Mouse (Mus musculus) liver, embryonic 13.5 days (tissue): ENCODE results near the gene Idh3g. TPM values are rescaled to one million over a fixed set of nuclear protein-coding genes. Genes with fewer than 3 reads are reported as not detected.
"Not testable (repeated sequence)": the region's sequence is repeated elsewhere in the genome, so short reads cannot be mapped to it uniquely, and the experiment has no call there.

ENCODE experiments used
- ATAC-seq: fragments of 200-750 bp; cut with Nextera tagmentation; 2 replicates; pipeline ENCODE4 v1.8.0; 2017; ENCODE audit warnings: low read depth, mild to moderate bottlenecking, moderate number of reproducible peaks, moderate library complexity
- DNase-seq: peaks from one replicate; pipeline ENCODE4 v3.0.0; 2022
- H3K27ac ChIP-seq: fragments of 300-500 bp; sonication (generic); 2 replicates; pipeline ENCODE4 v1.5.1; 2015; ENCODE audit warnings: moderate library complexity, mild to moderate bottlenecking, inconsistent platforms
- H3K27me3 ChIP-seq: fragments of 300-500 bp; sonication (generic); 2 replicates; pipeline ENCODE4 v1.6.1; 2015; ENCODE audit warnings: mild to moderate bottlenecking, inconsistent platforms
- H3K36me3 ChIP-seq: fragments of 300-500 bp; sonication (generic); 2 replicates; pipeline ENCODE4 v1.6.1; 2015; ENCODE audit warnings: mild to moderate bottlenecking, inconsistent platforms
- H3K4me1 ChIP-seq: fragments of 300-500 bp; sonication (generic); replicated peaks from 2 replicates; pipeline ENCODE4 v1.6.1; 2015; ENCODE audit warnings: inconsistent platforms
- H3K4me2 ChIP-seq: fragments of 300-500 bp; sonication (generic); 2 replicates; pipeline ENCODE4 v1.6.1; 2015; ENCODE audit warnings: inconsistent platforms, mild to moderate bottlenecking, moderate library complexity
- H3K4me3 ChIP-seq: fragments of 300-500 bp; sonication (generic); replicated peaks from 2 replicates; pipeline ENCODE4 v1.5.1; 2015; ENCODE audit warnings: mild to moderate bottlenecking, inconsistent platforms
- H3K9ac ChIP-seq: fragments of 300-500 bp; sonication (generic); 2 replicates; pipeline ENCODE4 v1.6.1; 2015; ENCODE audit warnings: mild to moderate bottlenecking, inconsistent platforms
- H3K9me3 ChIP-seq: fragments of 300-500 bp; sonication (generic); replicated peaks from 2 replicates; pipeline ENCODE4 v1.6.1; 2016; ENCODE audit warnings: inconsistent platforms
- WGBS: fragments of 180-500 bp; shearing (Covaris S2); methylation state at CpG from one replicate; pipeline ENCODE4 v1.1.7; 2015; ENCODE audit not compliant: insufficient replicate concordance; 5-methylcytosine and 5-hydroxymethylcytosine counted together
- polyA plus RNA-seq: library from polyadenylated mRNA; unstranded; fragments of >200 nt; fragmentation: Nextera tagmentation; extraction: Ambion mirVana; gene quantifications from 2 replicates; pipeline ENCODE4 v1.2.1, GENCODE M21; 2015

The Idh3g gene
- polyA plus RNA-seq, 1 experiment from 2014 or later: 131 TPM

DNA sequence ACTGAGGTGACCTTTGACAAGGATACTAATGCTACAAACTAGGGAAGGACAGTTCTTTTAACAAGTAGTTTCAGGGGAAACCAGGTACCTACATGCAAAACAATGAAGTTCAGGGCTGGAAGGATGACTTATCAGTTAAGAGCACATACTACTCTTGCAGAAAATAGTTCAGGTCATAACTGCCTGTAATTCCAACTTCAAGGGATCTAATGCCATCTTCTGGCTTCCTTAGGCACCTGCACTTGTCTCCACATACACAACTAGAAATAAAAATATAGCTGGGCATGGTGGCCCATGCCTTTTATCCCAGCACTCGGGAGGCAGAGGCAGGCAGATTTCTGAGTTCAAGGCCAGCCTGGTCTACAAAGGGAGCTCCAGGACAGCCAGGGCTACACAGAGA is 37.7 kb downstream of the Idh3g start:
- Histone ChIP-seq H3K4me2 (no peak overlapping the region), H3K9ac (no peak overlapping the region), H3K4me1 (no peaks in the 10 kb centered on the region), H3K4me3 (no peak overlapping the region), H3K27me3 (no peaks in the 10 kb centered on the region), H3K27ac (no peak overlapping the region), H3K36me3 (no peaks in the 10 kb centered on the region), H3K9me3 (no peaks in the 10 kb centered on the region)
- no peak for ATAC-seq
- no peak for DNase-seq
- 77% methylated on average over 1 of the region's 1 CpGs for WGBS

DNA sequence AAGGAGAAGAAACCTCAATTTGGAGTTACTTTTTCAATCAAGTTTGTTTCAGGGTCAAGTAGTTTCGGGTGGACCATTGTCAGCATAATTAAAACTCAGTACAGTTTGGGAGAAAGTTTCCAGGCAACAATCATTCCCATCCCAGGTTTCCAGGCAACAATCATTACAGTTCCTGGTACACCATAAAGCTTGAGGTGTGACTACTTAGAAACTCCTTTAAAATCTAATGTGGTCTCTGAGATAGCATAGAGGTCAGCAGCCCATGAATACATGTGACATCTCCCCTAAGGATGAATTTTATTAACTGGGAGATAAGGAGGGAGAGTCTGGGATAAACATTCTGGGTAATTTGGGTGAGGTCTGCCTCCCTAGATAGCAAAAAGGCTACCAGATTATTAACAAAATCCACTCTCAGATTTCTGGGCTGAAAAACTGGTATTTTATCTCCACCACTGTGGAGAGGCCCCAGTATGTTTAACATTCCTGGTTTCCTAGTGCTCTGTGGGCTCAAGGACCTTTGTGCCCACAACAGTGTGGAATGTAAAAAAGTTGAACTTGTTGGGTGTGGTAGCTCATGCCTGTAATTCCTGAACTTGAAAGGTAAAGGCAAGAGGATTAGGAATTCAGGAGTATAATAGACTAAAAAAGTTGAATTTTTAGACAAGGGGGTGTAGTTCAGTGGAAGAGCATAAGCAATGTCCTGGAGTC is 41.8 kb downstream of the Idh3g start:
- H3K36me3 ChIP-seq: no peaks in the 10 kb centered on the region
- H3K27me3 ChIP-seq: no peaks in the 10 kb centered on the region
- H3K4me1 ChIP-seq: no peaks in the 10 kb centered on the region
- H3K9me3 ChIP-seq: no peaks in the 10 kb centered on the region
- no peak overlapping the region for H3K4me3 ChIP-seq
- no peak for ATAC-seq
- H3K4me2 ChIP-seq: no peak overlapping the region
- no peak overlapping the region for H3K9ac ChIP-seq
- WGBS: 50% methylated on average over 1 of the region's 1 CpGs
- DNase-seq: no peak
- H3K27ac ChIP-seq: no peak overlapping the region

DNA sequence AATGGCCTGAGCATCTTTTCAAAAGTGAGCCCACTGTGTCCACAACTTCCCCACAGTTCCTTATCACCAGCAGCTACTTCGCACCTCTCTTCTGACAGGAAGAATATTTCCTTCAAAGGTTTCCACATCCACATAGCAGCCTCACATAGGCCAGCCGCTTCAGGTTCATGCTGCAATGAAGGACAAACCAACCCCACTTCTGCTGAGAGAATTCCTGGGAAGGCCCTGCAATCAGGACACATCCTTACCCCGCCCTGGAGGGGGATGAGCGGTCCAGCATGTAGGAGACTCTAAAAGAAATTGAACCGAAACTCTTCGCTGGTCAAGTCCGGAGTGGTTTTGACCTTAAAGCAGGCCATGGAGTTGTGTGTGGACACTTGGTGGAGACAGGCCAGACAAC is 46.9 kb downstream of the Idh3g start:
- H3K4me2 ChIP-seq, DNase-seq, ATAC-seq, H3K9ac ChIP-seq, H3K27ac ChIP-seq, H3K4me1 ChIP-seq, H3K27me3 ChIP-seq, H3K36me3 ChIP-seq, H3K4me3 ChIP-seq, H3K9me3 ChIP-seq: not testable (repeated sequence)
- 77% methylated on average over 7 of the region's 7 CpGs for WGBS

DNA sequence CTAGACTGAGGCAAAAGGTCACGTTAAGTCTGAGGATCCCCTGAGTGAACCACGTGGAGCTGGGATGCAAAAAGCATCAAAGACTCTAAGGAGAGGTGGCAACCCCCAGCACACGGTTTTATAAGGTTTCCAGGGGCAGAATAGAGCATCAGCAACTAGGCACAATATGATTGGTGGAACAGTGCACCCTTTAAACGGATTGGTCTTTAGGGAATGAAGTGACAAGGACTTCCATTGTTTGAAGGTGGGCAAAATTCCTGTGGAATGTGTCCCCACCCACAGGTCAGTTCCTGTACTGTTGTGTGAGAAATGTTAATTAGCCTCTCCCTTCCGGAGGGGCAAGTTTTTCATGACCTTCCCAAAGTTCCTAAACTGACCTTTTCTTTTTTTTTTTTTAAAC is 47.5 kb downstream of the Idh3g start:
- Histone ChIP-seq H3K4me2 (no peak overlapping the region), H3K9ac (no peak overlapping the region), H3K4me1 (no peaks in the 10 kb centered on the region), H3K27me3 (no peaks in the 10 kb centered on the region), H3K4me3 (no peak overlapping the region), H3K36me3 (no peaks in the 10 kb centered on the region), H3K9me3 (no peaks in the 10 kb centered on the region), H3K27ac (no peak overlapping the region)
- DNase-seq (no peak), ATAC-seq (no peak)
- 54% methylated on average over 5 of the region's 5 CpGs for WGBS

DNA sequence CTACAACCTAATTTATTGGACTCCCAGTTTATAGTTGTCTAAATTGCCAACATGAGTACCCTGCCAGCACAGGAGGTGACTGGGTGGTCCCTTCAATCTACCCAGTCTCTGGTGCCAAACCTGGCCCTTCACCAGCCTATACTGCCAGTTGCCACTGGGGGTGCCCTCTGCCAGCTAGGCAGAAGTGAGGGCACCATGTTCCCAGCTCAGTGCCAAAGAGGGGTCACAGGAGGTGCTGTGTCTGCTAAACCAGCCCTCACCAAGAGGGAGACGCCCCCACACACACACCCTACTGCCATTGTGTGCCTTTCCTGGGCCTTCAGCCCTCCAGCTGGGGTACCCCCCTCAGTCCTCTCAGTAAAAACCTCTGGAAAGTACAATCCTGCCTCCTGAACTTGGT is 48.5 kb downstream of the Idh3g start:
- Histone ChIP-seq H3K9me3 (no peaks in the 10 kb centered on the region), H3K36me3 (no peaks in the 10 kb centered on the region), H3K9ac (no peak overlapping the region), H3K4me3 (no peak overlapping the region), H3K27me3 (no peaks in the 10 kb centered on the region), H3K4me2 (no peak overlapping the region), H3K27ac (no peak overlapping the region), H3K4me1 (no peaks in the 10 kb centered on the region)
- DNase-seq (no peak), ATAC-seq (no peak)
- 47% methylated on average over 1 of the region's 1 CpGs for WGBS

DNA sequence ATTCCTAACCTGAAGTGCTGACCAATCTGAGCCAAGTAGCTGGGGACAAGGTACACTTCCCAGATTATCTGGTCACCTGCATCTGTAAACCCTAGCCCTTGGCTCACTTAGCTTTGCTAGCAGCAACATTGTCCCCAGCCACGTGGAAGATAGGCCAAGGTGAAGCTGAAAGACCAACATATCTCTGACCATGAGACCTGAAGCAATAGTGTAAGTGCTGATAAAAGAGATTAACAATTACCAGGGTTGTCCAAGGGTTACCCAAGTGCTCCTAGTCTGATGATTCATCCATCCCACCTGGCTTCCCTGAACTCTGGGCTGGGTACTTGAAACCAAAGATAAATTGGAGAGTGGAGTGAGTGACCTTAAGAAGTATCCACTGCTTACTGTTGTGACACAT is 55.8 kb downstream of the Idh3g start:
- Histone ChIP-seq H3K4me3 (no peak overlapping the region), H3K27ac (no peak overlapping the region), H3K36me3 (peaks cover 3% of the 10 kb centered on the region; the same call in 1 of the 2 replicates), H3K4me1 (no peaks in the 10 kb centered on the region), H3K27me3 (no peaks in the 10 kb centered on the region), H3K9ac (no peak overlapping the region), H3K4me2 (no peak overlapping the region), H3K9me3 (no peaks in the 10 kb centered on the region)
- 32% methylated on average over 1 of the region's 1 CpGs for WGBS
- ATAC-seq: no peak
- DNase-seq: no peak

Other genes starting within 250 kb of the Idh3g start
- gene Dusp9, start 147.5 kb downstream of the Idh3g start, polyA plus RNA-seq: 36.2 and 36.4 TPM in 2 replicates
- 1.1 and 1.2 TPM in 2 replicates for gene Pnck, start 126.8 kb downstream of the Idh3g start, polyA plus RNA-seq
- gene Slc6a8, start 113.7 kb downstream of the Idh3g start, polyA plus RNA-seq: 0.38 and 0.41 TPM in 2 replicates
- 171 and 180 TPM in 2 replicates for gene Bcap31, start 70.7 kb downstream of the Idh3g start, polyA plus RNA-seq
- gene Abcd1, start 70.3 kb downstream of the Idh3g start, polyA plus RNA-seq: 7.2 and 7.5 TPM in 2 replicates
- 0.12 and 0.16 TPM in 2 replicates for gene Plxnb3, start 29.8 kb downstream of the Idh3g start, polyA plus RNA-seq
- 0.71 and 0.83 TPM in 2 replicates for gene Srpk3, start 12.5 kb downstream of the Idh3g start, polyA plus RNA-seq
- 144 and 157 TPM in 2 replicates for gene Ssr4, start 131 bp upstream of the Idh3g start, polyA plus RNA-seq
- gene Pdzd4, start 38.1 kb upstream of the Idh3g start, polyA plus RNA-seq: 0.06 and 0.07 TPM in 2 replicates
- gene Avpr2, start 105.2 kb upstream of the Idh3g start, polyA plus RNA-seq: 0.06 and 0.10 TPM in 2 replicates
- 0.16 and 0.19 TPM in 2 replicates for gene L1cam, start 109.2 kb upstream of the Idh3g start, polyA plus RNA-seq
- 4.7 and 4.8 TPM in 2 replicates for gene Arhgap4, start 135.0 kb upstream of the Idh3g start, polyA plus RNA-seq
- gene Naa10, start 135.0 kb upstream of the Idh3g start, polyA plus RNA-seq: 129 and 131 TPM in 2 replicates
- 17.5 TPM in 2 replicates for gene Renbp, start 144.0 kb upstream of the Idh3g start, polyA plus RNA-seq
- 34.9 and 38.5 TPM in 2 replicates for gene Hcfc1, start 179.5 kb upstream of the Idh3g start, polyA plus RNA-seq
- gene Irak1, start 237.0 kb upstream of the Idh3g start, polyA plus RNA-seq: 25.0 and 27.7 TPM in 2 replicates